Mouse (Mus musculus): ENCODE data around the gene Fhl3.

The Fhl3 gene

GRCm38 (mm10) chr4:124708518-124709477 lies 8.3 kb downstream of the Fhl3 start:
- 5% methylated on average over 41 of the region's 41 CpGs for WGBS

- 20% methylated on average over 18 of the region's 18 CpGs for WGBS
These were observed 9.5 kb downstream of the Fhl3 start for GRCm38 (mm10) chr4:124709961-124710446.

GRCm38 (mm10) chr4:124710776-124711291 lies 10.3 kb downstream of the Fhl3 start:
- WGBS = 10% methylated on average over 5 of the region's 5 CpGs

- WGBS = 83% methylated on average over 6 of the region's 6 CpGs
These were observed 12.1 kb downstream of the Fhl3 start for GRCm38 (mm10) chr4:124712618-124713017.

- 69% methylated on average over 5 of the region's 5 CpGs for WGBS
These were observed 13.3 kb downstream of the Fhl3 start for GRCm38 (mm10) chr4:124713850-124714249.

- under 1% methylated on average over 57 of the region's 57 CpGs for WGBS
These were observed 14.3 kb downstream of the Fhl3 start, which contains the start of gene Sf3a3 for GRCm38 (mm10) chr4:124714545-124715481. Sf3a3 (plus strand) TSS chr4:124714776.

- WGBS = 89% methylated on average over 4 of the region's 4 CpGs
These were observed 18.6 kb downstream of the Fhl3 start for GRCm38 (mm10) chr4:124719101-124719500.

- WGBS = 70% methylated on average over 6 of the region's 6 CpGs
These were observed 25.6 kb downstream of the Fhl3 start for GRCm38 (mm10) chr4:124726121-124726520.

- 76% methylated on average over 2 of the region's 2 CpGs for WGBS
These were observed 36.5 kb downstream of the Fhl3 start for GRCm38 (mm10) chr4:124736952-124737351.

- WGBS = 82% methylated on average over 5 of the region's 5 CpGs
These were observed 37.0 kb downstream of the Fhl3 start for GRCm38 (mm10) chr4:124737486-124737885.

GRCm38 (mm10) chr4:124738013-124738412 lies 37.5 kb downstream of the Fhl3 start:
- 53% methylated on average over 4 of the region's 4 CpGs for WGBS

- WGBS = 56% methylated on average over 1 of the region's 1 CpGs
These were observed 38.3 kb downstream of the Fhl3 start for GRCm38 (mm10) chr4:124738783-124739182.

GRCm38 (mm10) chr4:124741376-124742343 lies 41.2 kb downstream of the Fhl3 start, which contains the start of gene Inpp5b:
Inpp5b (plus strand) TSS chr4:124741850.
- 6% methylated on average over 25 of the region's 25 CpGs for WGBS

GRCm38 (mm10) chr4:124742839-124743238 lies 42.3 kb downstream of the Fhl3 start:
- 63% methylated on average over 11 of the region's 11 CpGs for WGBS

- 80% methylated on average over 7 of the region's 7 CpGs for WGBS
These were observed 46.1 kb downstream of the Fhl3 start for GRCm38 (mm10) chr4:124746577-124746976.

GRCm38 (mm10) chr4:124747851-124748250 lies 47.4 kb downstream of the Fhl3 start:
- 76% methylated on average over 4 of the region's 4 CpGs for WGBS

GRCm38 (mm10) chr4:124751300-124752250 lies 51.1 kb downstream of the Fhl3 start:
- WGBS = under 1% methylated on average over 75 of the region's 75 CpGs

- 26% methylated on average over 15 of the region's 15 CpGs for WGBS
These were observed 52.0 kb downstream of the Fhl3 start for GRCm38 (mm10) chr4:124752281-124753199.
